Mouse (Mus musculus) heart, embryonic 12.5 days (tissue): ENCODE results near the gene Atxn2. TPM values are rescaled to one million over a fixed set of nuclear protein-coding genes. Genes with fewer than 3 reads are reported as not detected.

Experiments
- ATAC-seq: fragments of 200-750 bp; cut with Nextera tagmentation; 2 replicates; pipeline ENCODE4 v1.8.0; 2017; ENCODE audit warnings: moderate TSS enrichment, moderate library complexity; ENCODE audit not compliant: insufficient number of reproducible peaks, low FRiP score
- H3K27ac ChIP-seq: fragments of 300-500 bp; sonication (generic); 2 replicates; pipeline ENCODE4 v1.5.1; 2016; ENCODE audit warnings: mild to moderate bottlenecking, moderate library complexity; ENCODE audit not compliant: poor library complexity, severe bottlenecking
- H3K27me3 ChIP-seq: fragments of 300-500 bp; sonication (generic); replicated peaks from 2 replicates; pipeline ENCODE4 v1.6.1; 2016; ENCODE audit warnings: mild to moderate bottlenecking, moderate library complexity
- H3K36me3 ChIP-seq: fragments of 300-500 bp; sonication (generic); 2 replicates; pipeline ENCODE4 v1.6.1; 2016; ENCODE audit warnings: mild to moderate bottlenecking, moderate library complexity
- H3K4me1 ChIP-seq: fragments of 300-500 bp; sonication (generic); replicated peaks from 2 replicates; pipeline ENCODE4 v1.6.1; 2016; ENCODE audit warnings: mild to moderate bottlenecking
- H3K4me2 ChIP-seq: fragments of 300-500 bp; sonication (generic); 2 replicates; pipeline ENCODE4 v1.6.1; 2016; ENCODE audit warnings: mild to moderate bottlenecking, moderate library complexity
- H3K4me3 ChIP-seq: fragments of 300-500 bp; sonication (generic); 2 replicates; pipeline ENCODE4 v1.5.1; 2016; ENCODE audit warnings: mild to moderate bottlenecking
- H3K9ac ChIP-seq: fragments of 300-500 bp; sonication (generic); 2 replicates; pipeline ENCODE4 v1.6.1; 2016; ENCODE audit warnings: mild to moderate bottlenecking, moderate library complexity
- H3K9me3 ChIP-seq: fragments of 300-500 bp; sonication (generic); replicated peaks from 2 replicates; pipeline ENCODE4 v1.6.1; 2016; ENCODE audit warnings: mild to moderate bottlenecking, moderate library complexity
- WGBS: fragments of 180-500 bp; shearing (Covaris S2); methylation state at CpG from one replicate; pipeline ENCODE4 v1.1.7; 2016; 5-methylcytosine and 5-hydroxymethylcytosine counted together
- polyA plus RNA-seq: library from polyadenylated mRNA; unstranded; fragments of >200 nt; fragmentation: Nextera tagmentation; extraction: Ambion mirVana; gene quantifications from 2 replicates; pipeline ENCODE4 v1.2.1, GENCODE M21; 2016

Gene Atxn2
- polyA plus RNA-seq, 1 experiment from 2014 or later = 83.2 TPM

DNA sequence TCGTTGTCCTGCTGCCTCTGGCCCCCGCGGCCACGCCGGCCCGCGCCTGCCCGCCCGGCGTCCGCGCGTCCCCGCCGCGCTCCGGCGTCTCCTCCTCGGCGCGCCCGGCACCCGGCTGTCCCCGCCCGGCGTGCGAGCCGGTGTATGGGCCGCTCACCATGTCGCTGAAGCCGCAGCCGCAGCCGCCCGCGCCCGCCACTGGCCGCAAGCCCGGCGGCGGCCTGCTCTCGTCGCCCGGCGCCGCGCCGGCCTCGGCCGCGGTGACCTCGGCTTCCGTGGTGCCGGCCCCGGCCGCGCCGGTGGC lies 743 bp downstream of the Atxn2 start:
- peak overlapping the region; percentile 81 for H3K4me2 ChIP-seq
- peak overlapping the region; percentile 100 for H3K4me3 ChIP-seq
- peak; percentile 59 for ATAC-seq
- 15% methylated on average over 57 of the region's 57 CpGs for WGBS
- H3K27me3 ChIP-seq = no peaks in the 10 kb centered on the region
- H3K36me3 ChIP-seq = no peaks in the 10 kb centered on the region
- no peaks in the 10 kb centered on the region for H3K9me3 ChIP-seq
- peaks cover 33% of the 10 kb centered on the region for H3K4me1 ChIP-seq
- peak overlapping the region; percentile 99 for H3K27ac ChIP-seq
- peak overlapping the region; percentile 99 for H3K9ac ChIP-seq

DNA sequence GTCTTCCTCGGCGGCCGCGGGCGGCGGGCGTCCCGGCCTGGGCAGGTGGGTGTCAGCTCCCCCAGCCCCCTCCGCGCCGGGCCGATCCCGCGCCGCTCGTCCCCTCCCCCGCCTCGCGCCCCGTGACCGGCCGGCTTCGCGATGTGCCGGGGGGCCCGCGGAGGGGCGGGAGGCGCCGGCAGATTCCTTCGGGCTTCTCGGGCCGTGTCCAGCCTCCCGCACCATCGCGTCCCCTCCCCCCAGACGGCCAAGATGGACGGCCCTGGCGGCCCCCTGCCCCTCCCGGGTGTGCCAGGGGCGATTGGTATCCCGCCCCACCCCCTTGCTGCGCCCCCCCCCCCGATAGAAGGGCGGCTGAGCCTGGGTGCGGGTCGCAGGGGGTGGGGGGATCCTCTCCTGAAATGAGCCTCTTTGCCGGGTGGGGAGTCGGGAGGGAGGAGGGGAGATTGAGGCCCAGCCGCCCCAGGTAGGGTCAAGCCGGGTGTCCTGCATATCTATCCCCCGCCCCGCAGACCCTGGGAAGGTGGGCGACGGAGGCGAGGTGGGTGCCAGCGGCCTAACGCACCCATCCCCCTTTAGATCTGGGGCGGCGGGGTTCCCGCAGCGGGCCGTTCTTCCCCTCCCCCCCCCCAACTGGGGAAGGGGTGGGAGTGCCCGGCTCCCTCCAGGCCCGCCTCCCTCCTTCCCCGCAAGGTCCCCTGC lies 1.2 kb downstream of the Atxn2 start:
- H3K27ac ChIP-seq = peak overlapping the region; percentile 99
- WGBS = 5% methylated on average over 56 of the region's 66 CpGs
- peak overlapping the region; percentile 100 for H3K4me3 ChIP-seq
- H3K36me3 ChIP-seq = peaks cover 3% of the 10 kb centered on the region; the same call in 1 of the 2 replicates
- H3K4me2 ChIP-seq = peak overlapping the region; percentile 81
- ATAC-seq = peak; percentile 56
- no peaks in the 10 kb centered on the region for H3K9me3 ChIP-seq
- no peaks in the 10 kb centered on the region for H3K27me3 ChIP-seq
- peak overlapping the region; percentile 99 for H3K9ac ChIP-seq
- peaks cover 33% of the 10 kb centered on the region for H3K4me1 ChIP-seq

DNA sequence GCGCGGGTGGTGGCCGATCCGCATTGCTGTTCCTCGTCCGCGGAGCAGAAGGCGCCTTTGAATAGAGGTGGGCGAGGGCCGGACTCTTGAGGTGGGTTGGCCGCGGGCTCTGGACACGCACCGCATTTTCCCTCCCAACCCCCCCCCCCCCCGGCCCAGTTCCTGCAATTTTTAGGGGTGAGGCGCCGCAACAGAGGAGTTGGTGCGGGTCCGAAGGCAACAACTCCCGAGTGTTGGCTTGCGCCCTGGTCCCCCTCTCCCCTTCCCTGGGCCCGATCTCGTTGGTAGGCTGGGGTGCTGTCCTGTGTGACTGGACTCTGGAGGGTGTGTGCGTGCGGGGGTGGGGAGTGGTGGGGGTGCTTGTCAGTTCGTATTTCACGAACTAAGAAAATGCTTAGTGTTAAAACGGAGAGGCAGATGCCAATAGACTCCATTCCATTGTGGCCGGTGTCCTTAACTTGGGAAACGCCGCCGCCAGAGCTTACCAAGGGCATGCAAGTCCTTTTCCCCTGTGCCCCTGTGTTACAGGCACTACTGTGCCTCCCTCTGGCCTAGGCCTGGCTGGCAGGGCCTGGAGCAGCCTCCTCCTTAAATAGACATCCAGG lies 1.9 kb downstream of the Atxn2 start:
- peak; percentile 12; the same call in 1 of the 2 replicates for ATAC-seq
- under 1% methylated on average over 29 of the region's 32 CpGs for WGBS

DNA sequence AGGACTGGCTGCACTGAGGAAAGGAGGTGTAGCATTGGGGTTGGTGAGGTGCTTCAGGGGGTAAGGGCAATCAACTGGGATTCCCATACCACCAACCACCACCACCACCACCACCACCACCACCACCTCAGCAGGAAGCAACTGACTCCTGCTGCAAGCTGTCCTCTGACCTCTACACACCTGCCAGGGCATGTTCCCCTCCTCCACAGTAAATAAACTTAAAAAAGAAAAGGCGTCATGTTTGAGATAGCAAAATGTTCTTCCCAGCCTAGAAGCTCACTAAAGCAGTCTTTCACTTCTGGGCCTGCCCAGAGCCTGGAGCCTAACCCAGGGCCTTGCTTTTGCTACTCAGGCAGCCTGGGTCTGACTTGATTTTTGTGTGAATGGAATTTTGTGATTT lies 3.2 kb downstream of the Atxn2 start:
- H3K4me2 ChIP-seq = peak overlapping the region; percentile 55
- 0 out of 2 replicates have a peak overlapping the region, but pooled peaks have one; percentile 24 for H3K9ac ChIP-seq
- peak overlapping the region; percentile 19; the same call in 1 of the 2 replicates for H3K4me3 ChIP-seq
- no peaks in the 10 kb centered on the region for H3K27me3 ChIP-seq
- peaks cover 9% of the 10 kb centered on the region for H3K36me3 ChIP-seq
- WGBS = 57% methylated on average over 1 of the region's 1 CpGs
- no peak for ATAC-seq
- H3K27ac ChIP-seq = 0 out of 2 replicates have a peak overlapping the region, but pooled peaks have one; percentile 6
- peaks cover 46% of the 10 kb centered on the region for H3K4me1 ChIP-seq
- no peaks in the 10 kb centered on the region for H3K9me3 ChIP-seq

More for the DNA sequence above, 1.9 kb downstream of the Atxn2 start:
- Histone ChIP-seq H3K4me1 (peaks cover 37% of the 10 kb centered on the region), H3K9ac (peak overlapping the region; percentile 99), H3K9me3 (no peaks in the 10 kb centered on the region), H3K27me3 (no peaks in the 10 kb centered on the region), H3K4me3 (peak overlapping the region; percentile 100), H3K4me2 (peak overlapping the region; percentile 81), H3K27ac (peak overlapping the region; percentile 99), H3K36me3 (peaks cover 9% of the 10 kb centered on the region)

DNA sequence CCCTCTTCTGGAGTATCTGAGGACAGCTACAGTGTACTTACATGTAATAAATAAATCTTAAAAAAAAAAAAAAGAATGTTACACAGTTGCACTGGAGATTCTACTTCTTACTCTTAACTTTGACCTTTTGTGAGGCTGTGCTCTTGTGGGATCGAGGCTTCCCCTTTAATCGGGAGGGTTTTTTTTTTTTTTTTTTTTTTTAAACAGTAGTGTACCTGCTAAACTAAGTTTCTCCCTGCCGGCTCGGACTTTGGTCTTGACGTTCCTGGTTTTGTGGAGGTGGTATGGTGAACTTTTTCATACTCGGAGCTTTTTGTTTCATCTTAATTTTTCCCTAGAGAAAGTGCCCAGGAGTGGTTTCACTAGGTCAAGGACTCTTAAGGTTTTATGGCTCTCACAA lies 3.8 kb downstream of the Atxn2 start:
- Histone ChIP-seq H3K27ac (no peak overlapping the region), H3K9me3 (no peaks in the 10 kb centered on the region), H3K4me1 (peaks cover 52% of the 10 kb centered on the region)

DNA sequence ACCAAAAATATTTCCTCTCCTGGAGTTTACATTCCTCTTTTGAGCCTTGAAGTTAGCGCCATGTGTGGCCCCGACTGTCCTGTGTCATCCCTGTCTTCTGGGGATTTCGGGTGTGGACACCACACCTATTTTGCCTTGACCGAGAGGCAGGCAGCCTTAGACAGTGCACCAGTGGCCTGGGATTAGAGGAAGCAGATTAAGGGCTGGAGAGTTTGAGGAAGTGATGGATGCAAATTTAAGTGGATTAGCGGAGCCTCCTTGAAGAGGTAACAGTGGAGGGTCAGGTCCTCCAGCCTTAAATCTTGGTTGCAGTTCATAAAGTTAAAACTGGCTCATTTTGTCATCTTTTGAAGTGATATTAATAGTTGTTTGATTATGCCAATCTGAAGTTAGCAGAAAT lies 7.3 kb downstream of the Atxn2 start:
- Histone ChIP-seq H3K4me1 (peaks cover 74% of the 10 kb centered on the region), H3K4me2 (no peak overlapping the region), H3K27ac (no peak overlapping the region), H3K36me3 (peaks cover 9% of the 10 kb centered on the region), H3K9me3 (no peaks in the 10 kb centered on the region), H3K27me3 (no peaks in the 10 kb centered on the region), H3K4me3 (no peak overlapping the region), H3K9ac (no peak overlapping the region)
- no peak for ATAC-seq
- WGBS = 78% methylated on average over 5 of the region's 5 CpGs

More for the DNA sequence above, 3.8 kb downstream of the Atxn2 start:
- WGBS = 85% methylated on average over 6 of the region's 6 CpGs
- no peak for ATAC-seq
- no peak overlapping the region for H3K9ac ChIP-seq
- no peaks in the 10 kb centered on the region for H3K27me3 ChIP-seq
- no peak overlapping the region for H3K4me3 ChIP-seq
- peaks cover 9% of the 10 kb centered on the region for H3K36me3 ChIP-seq
- H3K4me2 ChIP-seq = no peak overlapping the region

DNA sequence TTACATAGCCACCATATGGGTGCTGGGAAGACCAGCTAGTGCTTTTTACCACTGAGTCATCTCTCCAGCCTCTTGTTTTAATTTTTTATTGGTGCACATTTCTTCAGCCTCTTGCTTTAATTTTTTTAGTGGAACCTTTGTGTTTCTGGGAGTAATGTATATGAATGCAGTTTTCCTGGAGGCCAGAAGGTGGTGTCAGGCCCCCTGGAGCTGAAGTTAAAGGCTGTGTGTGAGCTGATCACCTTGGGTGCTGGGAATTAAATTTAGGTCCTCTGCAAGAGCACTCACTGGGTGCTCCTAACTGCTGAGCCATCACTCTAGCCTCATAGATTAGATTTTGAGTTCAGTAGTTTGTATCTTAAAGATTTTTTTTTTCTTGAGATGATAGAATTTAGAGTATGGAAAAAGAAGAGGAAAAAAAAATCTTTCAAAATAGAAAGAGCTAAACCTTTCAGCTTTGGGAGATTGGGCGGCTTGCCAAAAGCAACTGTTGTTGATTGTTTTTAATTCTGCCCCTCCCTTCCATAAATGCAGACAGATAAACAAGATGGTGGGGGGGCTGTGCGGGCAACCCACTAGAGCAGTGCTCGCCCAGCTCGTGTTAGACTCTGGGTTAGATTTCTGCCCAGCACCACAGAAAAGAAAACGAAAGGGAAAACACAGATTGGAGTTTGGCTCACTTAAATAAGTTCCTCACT lies 9.9 kb downstream of the Atxn2 start:
- Histone ChIP-seq H3K27me3 (no peaks in the 10 kb centered on the region), H3K36me3 (peaks cover 9% of the 10 kb centered on the region), H3K9ac (no peak overlapping the region), H3K4me2 (no peak overlapping the region), H3K27ac (no peak overlapping the region), H3K4me1 (peaks cover 64% of the 10 kb centered on the region), H3K9me3 (no peaks in the 10 kb centered on the region), H3K4me3 (no peak overlapping the region)
- 85% methylated on average over 5 of the region's 5 CpGs for WGBS
- ATAC-seq = no peak

DNA sequence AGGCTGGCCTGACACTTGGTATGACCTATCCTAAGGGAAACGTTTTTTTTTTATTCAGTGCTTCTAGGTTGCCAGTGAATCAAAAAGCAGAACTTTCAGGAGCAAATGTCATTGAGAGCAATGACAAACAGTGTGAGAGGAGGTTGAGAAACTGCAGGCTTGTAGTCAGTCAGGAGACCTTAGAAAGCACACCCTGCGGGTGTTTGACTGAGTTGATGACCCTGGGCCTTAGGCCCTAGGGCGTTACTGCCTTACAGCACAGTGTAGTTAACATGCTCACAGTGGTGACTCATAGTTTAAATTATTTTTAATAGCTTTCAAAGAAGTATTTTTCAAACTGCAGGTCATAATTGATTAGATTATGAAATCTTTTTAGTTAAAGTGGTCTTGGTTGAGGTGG lies 10.7 kb downstream of the Atxn2 start:
- H3K4me2 ChIP-seq = no peak overlapping the region
- peaks cover 58% of the 10 kb centered on the region for H3K4me1 ChIP-seq
- H3K27ac ChIP-seq = peak overlapping the region; percentile 30; the same call in 1 of the 2 replicates
- H3K36me3 ChIP-seq = peaks cover 9% of the 10 kb centered on the region
- H3K9ac ChIP-seq = no peak overlapping the region
- H3K27me3 ChIP-seq = no peaks in the 10 kb centered on the region
- 60% methylated on average over 3 of the region's 3 CpGs for WGBS
- no peak overlapping the region for H3K4me3 ChIP-seq
- H3K9me3 ChIP-seq = no peaks in the 10 kb centered on the region
- ATAC-seq = no peak

DNA sequence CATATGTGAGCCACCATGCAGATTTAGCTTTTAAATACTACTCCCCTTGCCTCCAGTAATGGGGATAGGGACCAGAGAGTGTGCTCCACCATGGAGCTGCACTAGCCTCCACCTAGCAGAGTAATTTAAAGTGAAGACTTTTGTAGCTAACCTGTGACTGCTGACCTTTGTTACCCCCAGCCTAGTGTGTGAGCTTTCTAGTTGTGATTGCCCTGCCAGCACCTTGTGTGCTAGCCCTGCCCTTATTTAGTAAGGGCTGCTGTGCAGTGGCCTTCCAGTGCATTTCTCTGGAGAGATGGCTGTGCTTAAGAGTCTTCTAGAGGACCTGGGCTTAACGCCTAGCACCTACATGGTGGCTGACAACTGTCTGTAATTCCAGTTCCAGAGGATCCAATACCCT lies 13.5 kb downstream of the Atxn2 start:
- WGBS = 61% methylated on average over 1 of the region's 1 CpGs
- no peak overlapping the region for H3K4me3 ChIP-seq
- H3K9ac ChIP-seq = no peak overlapping the region
- H3K4me2 ChIP-seq = no peak overlapping the region
- ATAC-seq = no peak
- H3K36me3 ChIP-seq = peaks cover 9% of the 10 kb centered on the region; the same call in 1 of the 2 replicates
- H3K4me1 ChIP-seq = peaks cover 48% of the 10 kb centered on the region
- no peaks in the 10 kb centered on the region for H3K27me3 ChIP-seq
- H3K27ac ChIP-seq = peak overlapping the region; percentile 6; the same call in 1 of the 2 replicates
- no peaks in the 10 kb centered on the region for H3K9me3 ChIP-seq

DNA sequence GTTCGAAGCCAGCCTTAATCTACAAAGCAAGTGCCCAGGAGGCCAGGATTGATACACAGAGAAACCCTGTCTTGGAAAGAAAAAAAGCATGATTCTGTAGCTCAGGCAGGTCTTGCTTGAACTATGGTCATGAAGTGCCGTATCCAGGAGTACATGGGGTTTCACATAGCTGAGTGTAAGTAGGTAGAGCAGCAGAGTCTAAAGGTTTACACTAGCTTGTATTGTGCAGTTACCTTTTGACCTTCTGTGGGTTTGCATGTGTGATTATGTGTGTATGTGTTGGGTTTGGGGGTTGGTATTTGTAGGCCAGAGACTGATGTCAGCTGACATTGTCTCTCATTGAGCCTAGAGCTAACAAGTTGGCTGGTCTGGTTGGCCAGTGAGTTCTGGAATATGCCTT lies 18.9 kb downstream of the Atxn2 start:
- no peak overlapping the region for H3K4me2 ChIP-seq
- H3K9me3 ChIP-seq = peaks cover 3% of the 10 kb centered on the region; the same call in 1 of the 2 replicates
- peaks cover 21% of the 10 kb centered on the region for H3K36me3 ChIP-seq
- no peak overlapping the region for H3K4me3 ChIP-seq
- peaks cover 11% of the 10 kb centered on the region; the same call in 1 of the 2 replicates for H3K4me1 ChIP-seq
- H3K27me3 ChIP-seq = no peaks in the 10 kb centered on the region
- 92% methylated on average over 2 of the region's 2 CpGs for WGBS
- no peak overlapping the region for H3K27ac ChIP-seq
- H3K9ac ChIP-seq = no peak overlapping the region
- ATAC-seq = no peak

DNA sequence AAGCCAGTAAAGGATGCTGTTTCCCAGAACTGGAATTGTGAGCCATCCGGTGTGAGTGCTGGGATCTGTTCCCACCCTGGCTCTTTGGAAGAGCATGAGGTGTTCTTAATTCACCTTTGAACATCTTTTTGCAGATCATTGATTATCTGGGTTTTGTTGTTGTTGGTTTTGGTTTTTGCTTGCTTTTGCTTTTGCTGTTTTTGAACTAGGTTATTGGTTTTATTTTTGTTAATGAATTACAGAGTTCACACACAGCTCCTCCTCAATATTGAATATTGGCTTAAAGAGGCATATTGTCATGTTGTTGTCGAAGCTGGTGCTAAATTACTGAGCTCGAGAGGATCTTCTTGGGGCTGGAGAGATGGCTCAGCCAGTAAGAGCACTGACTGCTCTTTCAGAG lies 25.5 kb downstream of the Atxn2 start:
- Histone ChIP-seq H3K36me3 (peaks cover 19% of the 10 kb centered on the region), H3K27me3 (no peaks in the 10 kb centered on the region), H3K4me1 (peaks cover 10% of the 10 kb centered on the region), H3K9ac (no peak overlapping the region), H3K4me3 (no peak overlapping the region), H3K4me2 (no peak overlapping the region), H3K9me3 (peaks cover 3% of the 10 kb centered on the region; the same call in 1 of the 2 replicates), H3K27ac (no peak overlapping the region)
- 96% methylated on average over 3 of the region's 3 CpGs for WGBS
- no peak for ATAC-seq
